Mouse (Mus musculus): ENCODE measurements at regions not wholly inside any gene's neighbourhood (a gene's known extent, or its start where the extent isn't known, plus 50 kb on each side); places are given as distances from the start of the nearest gene placed in this dataset.

- TF ChIP-seq CTCF (IDR thresholded peaks at IDR 0.05; ENCODE audit: low read depth) (no peak), EP300 (IDR thresholded peaks at IDR 0.05; ENCODE audit: low read depth) (no peak)
Observed at GRCm38 (mm10) chr11:112552838-112553237, 229.2 kb upstream of the Sox9 start.

Measured in liver, embryonic 14.5 days (tissue).